Mouse (Mus musculus) intestine, embryonic 15.5 days (tissue): ENCODE measurements around the gene Fbxw21. TPM values are rescaled to one million over a fixed set of nuclear protein-coding genes. Genes with fewer than 3 reads are reported as not detected.

Experiments
- ATAC-seq: fragments of 200-750 bp; cut with Nextera tagmentation; 2 replicates; pipeline ENCODE4 v1.8.0; 2017; ENCODE audit warnings: moderate TSS enrichment, moderate library complexity
- H3K27ac ChIP-seq: fragments of 300-500 bp; sonication (generic); 2 replicates; pipeline ENCODE4 v1.5.1; 2015; ENCODE audit warnings: mild to moderate bottlenecking, inconsistent platforms
- H3K27me3 ChIP-seq: fragments of 300-500 bp; sonication (generic); replicated peaks from 2 replicates; pipeline ENCODE4 v1.6.1; 2015; ENCODE audit warnings: inconsistent platforms
- H3K36me3 ChIP-seq: fragments of 300-500 bp; sonication (generic); 2 replicates; pipeline ENCODE4 v1.6.1; 2015; ENCODE audit warnings: inconsistent platforms
- H3K4me1 ChIP-seq: fragments of 300-500 bp; sonication (generic); replicated peaks from 2 replicates; pipeline ENCODE4 v1.6.1; 2015; ENCODE audit warnings: inconsistent platforms
- H3K4me2 ChIP-seq: fragments of 300-500 bp; sonication (generic); replicated peaks from 2 replicates; pipeline ENCODE4 v1.6.1; 2015; ENCODE audit warnings: mild to moderate bottlenecking, inconsistent platforms
- H3K4me3 ChIP-seq: fragments of 300-500 bp; sonication (generic); replicated peaks from 2 replicates; pipeline ENCODE4 v1.5.1; 2015; ENCODE audit warnings: inconsistent platforms
- H3K9ac ChIP-seq: fragments of 300-500 bp; sonication (generic); 2 replicates; pipeline ENCODE4 v1.6.1; 2015; ENCODE audit warnings: inconsistent platforms
- H3K9me3 ChIP-seq: fragments of 300-500 bp; sonication (generic); 2 replicates; pipeline ENCODE4 v1.6.1; 2016; ENCODE audit warnings: inconsistent platforms
- WGBS: fragments of 180-500 bp; shearing (Covaris S2); methylation state at CpG from one replicate; pipeline ENCODE4 v1.1.7; 2015; 5-methylcytosine and 5-hydroxymethylcytosine counted together
- polyA plus RNA-seq: library from polyadenylated mRNA; unstranded; fragments of >200 nt; fragmentation: Nextera tagmentation; extraction: Ambion mirVana; gene quantifications from 2 replicates; pipeline ENCODE4 v1.2.1, GENCODE M21; 2015

The Fbxw21 gene
- polyA plus RNA-seq, 1 experiment from 2014 or later: not detected

- 95% methylated on average over 11 of the region's 11 CpGs for WGBS
- peaks cover 37% of the 10 kb centered on the region for H3K36me3 ChIP-seq
- no peak overlapping the region for H3K4me2 ChIP-seq
These were observed 51.6 kb downstream of the Fbxw21 start for GRCm38 (mm10) chr9:109110240-109110639.

DNA sequence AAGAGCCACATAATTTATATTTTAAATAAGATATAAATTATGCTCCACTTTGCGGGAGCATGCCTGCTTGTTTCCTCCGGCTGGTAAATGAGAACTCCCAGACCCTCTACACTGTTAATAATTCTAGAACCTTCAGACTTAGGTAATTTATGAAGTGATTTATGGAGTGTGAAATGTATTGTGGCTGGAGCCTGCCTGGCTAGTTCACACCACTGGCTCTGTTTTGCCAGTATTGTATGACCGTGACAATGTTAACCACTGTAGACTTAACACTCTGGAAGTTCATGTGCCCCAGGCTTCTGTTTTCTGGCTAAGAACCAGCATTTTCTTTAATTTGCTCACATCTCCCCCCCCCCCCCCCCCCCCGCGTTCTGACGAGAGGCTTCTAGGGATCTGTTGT, 54.5 kb downstream of the Fbxw21 start:
- Histone ChIP-seq H3K9me3 (no peaks in the 10 kb centered on the region), H3K4me3 (no peak overlapping the region), H3K9ac (no peak overlapping the region), H3K27ac (no peak overlapping the region), H3K36me3 (peaks cover 33% of the 10 kb centered on the region), H3K4me1 (peaks cover 9% of the 10 kb centered on the region), H3K4me2 (no peak overlapping the region), H3K27me3 (no peaks in the 10 kb centered on the region)
- ATAC-seq: no peak
- 64% methylated on average over 5 of the region's 6 CpGs for WGBS

More at GRCm38 (mm10) chr9:109110240-109110639, 51.6 kb downstream of the Fbxw21 start:
- Histone ChIP-seq H3K9me3 (no peaks in the 10 kb centered on the region), H3K9ac (no peak overlapping the region), H3K27ac (no peak overlapping the region), H3K4me3 (no peak overlapping the region), H3K27me3 (no peaks in the 10 kb centered on the region), H3K4me1 (peaks cover 2% of the 10 kb centered on the region; the same call in 1 of the 2 replicates)
- ATAC-seq: no peak

DNA sequence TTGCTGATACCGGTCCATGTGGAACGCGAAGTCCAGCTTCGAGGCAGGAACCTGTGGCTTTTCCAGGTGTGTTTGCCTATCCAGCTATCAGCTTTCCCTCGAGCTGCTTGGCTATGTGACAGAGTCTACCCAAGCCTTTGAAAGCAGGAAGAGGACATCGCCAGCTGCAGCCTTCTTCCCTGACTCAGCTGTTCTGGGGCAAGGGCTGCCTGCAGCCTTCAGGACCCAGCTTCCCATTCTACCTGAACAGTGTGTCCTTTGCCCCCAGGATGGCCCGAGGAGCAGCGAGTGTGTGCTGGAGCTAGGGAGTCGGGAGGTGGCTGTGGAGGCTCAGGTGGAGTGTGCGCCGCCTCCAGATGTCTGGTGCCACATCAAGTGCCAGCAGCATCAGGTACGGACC, 56.2 kb downstream of the Fbxw21 start:
- Histone ChIP-seq H3K36me3 (peaks cover 25% of the 10 kb centered on the region), H3K4me3 (no peak overlapping the region), H3K4me1 (peaks cover 9% of the 10 kb centered on the region)

DNA sequence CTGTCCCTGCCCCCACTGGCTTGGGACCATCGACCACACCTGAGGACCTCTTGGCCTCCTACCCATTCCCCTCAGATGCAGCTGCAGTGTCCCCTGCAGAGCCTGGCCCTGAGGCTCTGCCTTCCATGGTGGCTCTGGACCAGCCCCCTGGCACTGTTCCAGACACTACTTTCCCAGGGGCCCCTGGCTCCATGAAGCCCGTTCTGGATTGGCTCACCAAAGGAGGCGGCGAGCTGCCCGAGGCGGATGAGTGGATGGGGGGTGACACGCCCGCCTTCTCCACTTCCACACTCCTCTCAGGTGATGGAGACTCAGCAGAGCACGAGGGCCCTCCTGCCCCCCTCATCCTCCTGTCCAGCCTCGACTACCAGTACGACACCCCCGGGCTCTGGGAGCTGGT, 56.8 kb downstream of the Fbxw21 start:
- 69% methylated on average over 12 of the region's 12 CpGs for WGBS
- no peak overlapping the region for H3K27ac ChIP-seq
- no peak overlapping the region for H3K9ac ChIP-seq
- H3K4me1 ChIP-seq: peaks cover 9% of the 10 kb centered on the region
- H3K9me3 ChIP-seq: no peaks in the 10 kb centered on the region
- no peak overlapping the region for H3K4me2 ChIP-seq
- peaks cover 20% of the 10 kb centered on the region for H3K36me3 ChIP-seq
- no peaks in the 10 kb centered on the region for H3K27me3 ChIP-seq
- no peak overlapping the region for H3K4me3 ChIP-seq
- peak; percentile 57 for ATAC-seq

More for the DNA sequence above, 56.2 kb downstream of the Fbxw21 start:
- 89% methylated on average over 12 of the region's 12 CpGs for WGBS
- Histone ChIP-seq H3K4me2 (no peak overlapping the region), H3K27me3 (no peaks in the 10 kb centered on the region), H3K27ac (no peak overlapping the region), H3K9me3 (no peaks in the 10 kb centered on the region), H3K9ac (no peak overlapping the region)
- no peak for ATAC-seq

DNA sequence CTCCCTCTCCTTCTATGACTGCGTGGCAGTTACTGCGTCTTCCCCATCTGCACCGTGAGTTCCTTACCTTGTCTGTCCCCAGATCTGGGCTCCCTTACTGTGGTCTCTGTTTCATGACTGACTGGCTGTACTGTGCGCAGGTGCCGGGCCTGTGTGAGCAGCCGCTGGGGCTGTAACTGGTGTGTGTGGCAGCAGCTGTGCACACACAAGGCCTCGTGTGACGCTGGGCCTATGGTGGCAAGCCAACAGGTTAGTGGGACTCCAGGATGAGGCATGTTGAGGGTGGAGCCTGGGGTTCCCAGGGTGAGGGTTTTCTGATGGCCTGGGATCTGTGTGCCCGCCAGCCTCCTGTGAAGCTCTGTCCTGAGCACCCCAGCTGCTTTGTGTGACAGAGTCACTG, 57.8 kb downstream of the Fbxw21 start:
- no peak overlapping the region for H3K4me2 ChIP-seq
- no peak overlapping the region for H3K27ac ChIP-seq
- peaks cover 15% of the 10 kb centered on the region for H3K36me3 ChIP-seq
- no peak for ATAC-seq
- H3K27me3 ChIP-seq: no peaks in the 10 kb centered on the region
- WGBS: 91% methylated on average over 9 of the region's 9 CpGs
- peaks cover 14% of the 10 kb centered on the region for H3K4me1 ChIP-seq
- H3K9me3 ChIP-seq: no peaks in the 10 kb centered on the region
- no peak overlapping the region for H3K4me3 ChIP-seq
- H3K9ac ChIP-seq: no peak overlapping the region

GRCm38 (mm10) chr9:109103250-109103649, 58.6 kb downstream of the Fbxw21 start:
- no peak for ATAC-seq
- Histone ChIP-seq H3K36me3 (peaks cover 11% of the 10 kb centered on the region; the same call in 1 of the 2 replicates), H3K4me1 (peaks cover 23% of the 10 kb centered on the region)

DNA sequence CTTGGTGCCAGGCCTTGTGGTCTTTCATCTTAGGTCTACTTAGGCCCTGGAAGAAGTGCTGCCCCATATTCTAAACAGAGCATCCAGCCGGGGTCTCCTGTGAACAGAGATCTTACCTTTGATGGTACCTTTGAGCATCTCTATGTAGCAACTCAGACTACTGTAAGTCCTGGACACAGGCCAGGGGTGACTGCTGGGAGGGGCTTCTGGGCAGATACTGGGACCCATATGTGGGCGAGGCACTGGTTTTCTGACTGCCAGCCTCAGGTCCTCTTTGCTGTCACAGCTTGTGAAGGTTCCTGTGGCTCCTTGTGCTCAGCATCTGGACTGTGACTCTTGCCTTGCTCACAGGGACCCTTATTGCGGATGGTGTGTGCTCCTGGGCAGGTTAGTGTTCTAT, 59.3 kb downstream of the Fbxw21 start:
- Histone ChIP-seq H3K27ac (no peak overlapping the region), H3K4me1 (peaks cover 29% of the 10 kb centered on the region), H3K36me3 (peaks cover 11% of the 10 kb centered on the region; the same call in 1 of the 2 replicates), H3K4me3 (no peak overlapping the region), H3K27me3 (no peaks in the 10 kb centered on the region), H3K9me3 (no peaks in the 10 kb centered on the region), H3K4me2 (no peak overlapping the region), H3K9ac (no peak overlapping the region)
- 92% methylated on average over 3 of the region's 3 CpGs for WGBS
- ATAC-seq: no peak

More at GRCm38 (mm10) chr9:109103250-109103649, 58.6 kb downstream of the Fbxw21 start:
- Histone ChIP-seq H3K27ac (no peak overlapping the region), H3K27me3 (no peaks in the 10 kb centered on the region), H3K4me2 (no peak overlapping the region), H3K4me3 (no peak overlapping the region), H3K9me3 (no peaks in the 10 kb centered on the region), H3K9ac (no peak overlapping the region)
- 76% methylated on average over 7 of the region's 7 CpGs for WGBS

- Histone ChIP-seq H3K27ac (no peak overlapping the region), H3K36me3 (peaks cover 11% of the 10 kb centered on the region; the same call in 1 of the 2 replicates), H3K4me3 (no peak overlapping the region), H3K9me3 (no peaks in the 10 kb centered on the region), H3K9ac (no peak overlapping the region), H3K4me1 (peaks cover 35% of the 10 kb centered on the region), H3K4me2 (no peak overlapping the region), H3K27me3 (no peaks in the 10 kb centered on the region)
- WGBS: 91% methylated on average over 5 of the region's 5 CpGs
- no peak for ATAC-seq
These were observed 59.9 kb downstream of the Fbxw21 start for GRCm38 (mm10) chr9:109101933-109102445.

GRCm38 (mm10) chr9:109100307-109100928, 61.4 kb downstream of the Fbxw21 start:
- Histone ChIP-seq H3K4me1 (peaks cover 45% of the 10 kb centered on the region), H3K27ac (no peak overlapping the region), H3K9me3 (no peaks in the 10 kb centered on the region), H3K4me3 (no peak overlapping the region), H3K36me3 (0 out of 2 replicates have a peak, but pooled peaks cover 2% of the 10 kb centered on the region), H3K27me3 (no peaks in the 10 kb centered on the region), H3K4me2 (no peak overlapping the region), H3K9ac (no peak overlapping the region)
- no peak for ATAC-seq
- 89% methylated on average over 20 of the region's 20 CpGs for WGBS

- 27% methylated on average over 6 of the region's 6 CpGs for WGBS
- no peaks in the 10 kb centered on the region for H3K36me3 ChIP-seq
- no peak overlapping the region for H3K4me3 ChIP-seq
- H3K9ac ChIP-seq: peak overlapping the region; percentile 28; the same call in 1 of the 2 replicates
- no peaks in the 10 kb centered on the region for H3K27me3 ChIP-seq
- no peaks in the 10 kb centered on the region for H3K9me3 ChIP-seq
- H3K27ac ChIP-seq: 0 out of 2 replicates have a peak overlapping the region, but pooled peaks have one; percentile 98
- H3K4me2 ChIP-seq: peak overlapping the region; percentile 42
- peak; percentile 15; the same call in 1 of the 2 replicates for ATAC-seq
- peaks cover 45% of the 10 kb centered on the region for H3K4me1 ChIP-seq
These were observed 62.9 kb downstream of the Fbxw21 start for GRCm38 (mm10) chr9:109098969-109099368.

DNA sequence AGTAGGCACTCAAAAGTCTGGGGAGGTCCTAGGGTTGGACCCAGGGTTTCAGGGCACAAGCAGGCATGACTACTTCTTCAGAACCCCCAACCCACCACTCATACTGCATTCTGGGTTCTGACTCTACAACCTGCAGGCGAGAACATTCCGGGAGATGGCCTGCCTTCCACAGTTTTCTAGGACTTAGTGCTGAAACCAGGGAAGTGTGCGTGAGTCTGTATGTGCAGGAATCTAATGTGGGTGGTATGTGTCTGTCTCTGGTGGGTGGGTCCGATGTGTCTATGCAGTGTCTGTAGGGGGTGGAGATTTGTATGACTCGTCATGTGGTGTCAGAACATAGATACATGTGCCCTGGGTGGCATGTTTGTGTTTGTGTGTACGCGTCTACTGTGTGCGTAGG, 63.5 kb downstream of the Fbxw21 start:
- Histone ChIP-seq H3K4me3 (no peak overlapping the region), H3K27me3 (no peaks in the 10 kb centered on the region), H3K27ac (peak overlapping the region; percentile 98; the same call in 1 of the 2 replicates), H3K4me1 (peaks cover 50% of the 10 kb centered on the region), H3K36me3 (no peaks in the 10 kb centered on the region), H3K9ac (0 out of 2 replicates have a peak overlapping the region, but pooled peaks have one; percentile 28), H3K9me3 (no peaks in the 10 kb centered on the region), H3K4me2 (peak overlapping the region; percentile 42)
- WGBS: 77% methylated on average over 8 of the region's 8 CpGs
- no peak for ATAC-seq

- no peak overlapping the region for H3K4me3 ChIP-seq
These were observed 64.0 kb downstream of the Fbxw21 start for GRCm38 (mm10) chr9:109097831-109098230.

More at GRCm38 (mm10) chr9:109097831-109098230, 64.0 kb downstream of the Fbxw21 start:
- Histone ChIP-seq H3K27ac (peak overlapping the region; percentile 98; the same call in 1 of the 2 replicates), H3K9ac (no peak overlapping the region), H3K27me3 (no peaks in the 10 kb centered on the region), H3K4me1 (peaks cover 54% of the 10 kb centered on the region), H3K9me3 (no peaks in the 10 kb centered on the region), H3K36me3 (no peaks in the 10 kb centered on the region), H3K4me2 (peak overlapping the region; percentile 85)
- WGBS: 66% methylated on average over 5 of the region's 5 CpGs
- no peak for ATAC-seq
